10 mouse cellular contexts compared by ENCODE assay signal in the genomic region with DNA sequence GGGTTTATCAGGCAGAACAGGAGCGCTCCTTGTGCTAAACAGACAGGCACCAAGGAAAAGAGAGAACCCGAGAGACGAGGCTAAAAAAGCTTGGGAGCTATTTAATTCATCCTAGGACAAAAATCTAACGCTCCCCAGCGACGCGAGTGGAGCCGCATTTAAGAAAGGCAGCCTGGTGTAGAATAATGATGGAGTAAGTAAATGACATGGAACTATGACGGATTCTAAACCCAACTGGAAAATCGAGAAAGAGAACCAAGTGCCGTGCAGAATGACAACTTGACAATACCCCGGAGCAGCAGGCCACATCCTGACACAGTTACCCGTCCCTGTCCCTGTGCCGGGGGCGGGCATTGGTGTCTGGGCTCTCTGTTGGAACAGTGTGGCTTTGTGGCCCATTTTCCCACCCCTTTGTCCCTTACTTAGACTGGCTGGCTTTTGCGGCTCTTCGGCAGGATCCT.
DNase-seq lines count a peak whose midpoint lies in the region.
"Had no signal": no experiment of that assay in that cellular context is flagged by ENCODE, and none has a peak within 500 bp of the region (broad histone marks: within the 10 kb centered on the region; RNA-seq: fewer than 3 reads in every experiment).

No protein-coding gene starts in this region.

- 55% methylated on average over 17 of the region's 17 CpGs for WGBS in forebrain, embryonic 10.5 days
- 72% methylated on average over 17 of the region's 17 CpGs for WGBS in limb, embryonic 10.5 days

- peak; percentile 4 for DNase-seq in adrenal gland, postnatal 14 days
- DNase-seq in adrenal gland, adult 2 months = no peak
- DNase-seq in Muller cell, postnatal 12 days (ENCODE audit: inconsistent ontology term) = peak; percentile 38
- DNase-seq in forebrain, embryonic 10.5 days (ENCODE audit: extremely low spot score, low spot score) = peak; percentile 27
- DNase-seq in limb, embryonic 10.5 days (ENCODE audit: low spot score) = peak; percentile 34
- DNase-seq in thymus, postnatal 25 days = no peak
- DNase-seq in gastrocnemius, postnatal 36 days = no peak
- no peak for DNase-seq in kidney, adult 9 months
- DNase-seq: liver, embryonic 13.5 days had no signal

- intact Hi-C loops in gastrocnemius, postnatal 36 days (cut with DNase I) = no loop called here

- H3K27me3 ChIP-seq in forebrain, embryonic 10.5 days (ENCODE audit: poor library complexity, severe bottlenecking) = peaks cover 37% of the 10 kb centered on the region
- H3K27me3 ChIP-seq in limb, embryonic 10.5 days (ENCODE audit: low read depth, poor library complexity, severe bottlenecking) = no peaks in the 10 kb centered on the region
- H3K27me3 ChIP-seq: liver, embryonic 13.5 days had no signal

- H3K27ac ChIP-seq in forebrain, embryonic 10.5 days = peak overlapping the region; percentile 74
- H3K27ac ChIP-seq in limb, embryonic 10.5 days = peak overlapping the region; percentile 71
- H3K27ac ChIP-seq: liver, embryonic 13.5 days had no signal

- H3K4me1 ChIP-seq in forebrain, embryonic 10.5 days = peaks cover 51% of the 10 kb centered on the region
- peaks cover 33% of the 10 kb centered on the region for H3K4me1 ChIP-seq in limb, embryonic 10.5 days
- H3K4me1 ChIP-seq: liver, embryonic 13.5 days had no signal

- H3K4me3 ChIP-seq in forebrain, embryonic 10.5 days = peak overlapping the region; percentile 36; the same call in 1 of the 2 replicates
- no peak overlapping the region for H3K4me3 ChIP-seq in limb, embryonic 10.5 days
- H3K4me3 ChIP-seq: erythroblast, embryonic 14.5 days; liver, embryonic 13.5 days had no signal

- H3K9me3 ChIP-seq in forebrain, embryonic 10.5 days = no peaks in the 10 kb centered on the region
- no peaks in the 10 kb centered on the region for H3K9me3 ChIP-seq in limb, embryonic 10.5 days (replicated peaks)
- H3K9me3 ChIP-seq: liver, embryonic 13.5 days had no signal

- H3K36me3 ChIP-seq in forebrain, embryonic 10.5 days (replicated peaks) = no peaks in the 10 kb centered on the region
- H3K36me3 ChIP-seq in limb, embryonic 10.5 days = no peaks in the 10 kb centered on the region
- H3K36me3 ChIP-seq: liver, embryonic 13.5 days had no signal

Comparison
In these comparisons a context has a peak if more than half of its experiments do, and no peak if none do; other contexts are left out.
1. DNase-seq: peak in adrenal gland, postnatal 14 days (single experiment), Muller cell, postnatal 12 days (single experiment), forebrain, embryonic 10.5 days (single experiment) and limb, embryonic 10.5 days (single experiment); none in adrenal gland, adult 2 months (single experiment), thymus, postnatal 25 days (single experiment), gastrocnemius, postnatal 36 days (0 of 2) and kidney, adult 9 months (single experiment).